Mouse (Mus musculus): Measurements from ENCODE around the gene Syndig1l.

Gene Syndig1l

GRCm38 (mm10) chr12:84698319-84699081 is at the start of gene Syndig1l:
TSS of gene Syndig1l (minus strand) at chr12:84698831.
- peak; percentile 83 for DNase-seq (ENCODE audit: low spot score)

- no peak for DNase-seq (ENCODE audit: low spot score)
Measured at GRCm38 (mm10) chr12:84748134-84748533, 49.5 kb upstream of the Syndig1l start.

GRCm38 (mm10) chr12:84745700-84746099 is 47.1 kb upstream of the Syndig1l start:
- DNase-seq (ENCODE audit: low spot score), result no peak

- DNase-seq (ENCODE audit: low spot score), result no peak
Measured at GRCm38 (mm10) chr12:84743496-84743895, 44.9 kb upstream of the Syndig1l start.

GRCm38 (mm10) chr12:84733366-84733765 is 34.7 kb upstream of the Syndig1l start:
- no peak for DNase-seq (ENCODE audit: low spot score)

GRCm38 (mm10) chr12:84728421-84728820 is 29.8 kb upstream of the Syndig1l start:
- no peak for DNase-seq (ENCODE audit: low spot score)

DNA sequence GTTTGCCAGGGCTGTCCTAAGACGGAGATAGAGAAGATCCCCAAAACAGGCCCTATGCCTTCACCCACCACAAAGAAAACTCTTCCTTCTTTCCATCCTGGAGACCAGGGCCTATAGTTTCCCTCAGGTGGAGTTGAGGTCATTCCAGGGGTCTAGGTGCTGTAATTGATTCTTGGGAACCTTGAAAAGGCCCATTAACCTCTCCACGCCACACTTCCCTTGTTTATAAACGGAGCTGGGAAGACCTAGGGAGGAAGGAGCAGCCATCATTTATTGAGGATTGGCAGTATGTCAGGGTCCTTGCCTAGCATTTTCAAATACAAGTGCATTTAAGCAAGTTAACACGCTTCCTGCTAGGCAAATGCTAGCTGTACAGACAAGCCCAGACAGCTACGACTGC is 28.8 kb upstream of the Syndig1l start:
- no peak for DNase-seq (ENCODE audit: low spot score)

DNA sequence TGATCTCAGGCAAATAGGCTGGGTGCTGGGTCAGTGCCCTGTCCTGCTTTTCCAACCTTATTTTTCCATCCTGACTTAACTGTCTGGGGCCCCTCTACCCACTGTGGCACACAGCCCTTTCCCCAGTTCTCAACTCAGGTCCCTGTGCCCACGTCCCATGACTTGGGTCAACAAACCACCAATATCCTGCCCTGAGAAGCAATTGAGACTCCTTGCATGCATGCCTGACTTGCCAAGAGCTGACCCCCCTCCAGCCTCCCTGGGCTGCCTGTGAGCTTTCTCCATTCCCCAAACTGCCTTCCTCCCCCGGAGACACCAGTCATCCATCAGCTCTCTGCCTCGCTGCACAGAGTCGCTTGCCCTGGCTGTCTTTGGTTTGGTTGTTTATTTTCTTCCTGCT is 28.4 kb upstream of the Syndig1l start:
- DNase-seq (ENCODE audit: low spot score), result no peak

DNA sequence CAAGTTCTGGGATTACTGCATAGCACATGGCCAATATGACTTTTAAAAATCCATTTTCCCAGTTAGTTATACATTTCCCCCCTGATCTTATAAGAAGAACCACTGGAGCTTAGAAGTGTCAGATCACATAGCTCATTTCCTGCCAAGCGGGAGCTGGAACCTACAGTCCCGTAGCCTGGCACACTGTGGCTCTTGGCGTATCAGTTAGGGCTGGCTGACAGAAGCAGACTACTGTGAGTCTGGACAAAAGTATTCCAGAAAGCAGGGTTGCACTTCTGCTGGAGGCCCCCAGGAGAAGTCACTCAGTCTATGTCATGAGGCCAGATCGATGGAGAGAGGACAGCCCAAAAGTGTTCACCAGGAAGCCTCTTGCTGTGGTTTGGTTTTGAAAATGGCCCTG is 27.8 kb upstream of the Syndig1l start:
- DNase-seq (ENCODE audit: low spot score), result no peak

DNA sequence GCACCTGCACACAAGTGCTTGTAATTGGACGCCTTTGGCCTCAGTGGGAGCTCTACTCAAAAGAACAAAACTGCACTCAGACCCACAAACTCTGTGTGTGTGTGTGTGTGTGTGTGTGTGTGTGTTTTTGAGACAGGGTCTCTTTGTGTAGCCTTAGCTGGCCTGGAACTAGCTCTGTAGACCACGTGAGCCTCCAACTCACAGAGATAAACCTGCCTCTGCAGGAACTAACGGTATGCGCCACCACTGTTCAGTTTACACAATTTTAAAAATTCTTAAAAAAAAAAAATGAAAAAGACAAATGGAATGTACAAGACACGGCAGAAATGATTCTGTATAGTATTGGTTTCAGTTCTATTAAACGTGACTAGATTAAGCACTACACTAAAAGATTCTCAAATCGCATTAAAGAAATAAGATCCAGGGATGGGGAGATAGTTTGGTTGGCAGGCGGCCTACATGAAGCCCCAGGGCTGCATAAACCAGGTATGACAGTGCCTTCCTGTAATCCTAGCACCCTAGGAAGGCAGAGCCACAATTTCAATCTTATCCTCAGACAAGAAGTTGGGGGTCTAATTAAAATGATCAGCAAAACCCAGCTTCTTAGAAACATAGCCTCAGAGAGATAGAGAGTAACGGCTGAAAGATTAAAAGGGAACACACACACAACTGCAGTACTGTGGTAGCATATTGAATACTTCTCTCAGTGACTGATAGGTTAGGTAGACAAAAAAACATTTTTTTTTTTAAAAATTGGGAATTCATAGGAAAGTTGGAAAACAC is 20.0 kb upstream of the Syndig1l start:
- DNase-seq (ENCODE audit: low spot score), result no peak

- DNase-seq (ENCODE audit: low spot score), result no peak
Measured at GRCm38 (mm10) chr12:84714578-84714977, 15.9 kb upstream of the Syndig1l start.

DNA sequence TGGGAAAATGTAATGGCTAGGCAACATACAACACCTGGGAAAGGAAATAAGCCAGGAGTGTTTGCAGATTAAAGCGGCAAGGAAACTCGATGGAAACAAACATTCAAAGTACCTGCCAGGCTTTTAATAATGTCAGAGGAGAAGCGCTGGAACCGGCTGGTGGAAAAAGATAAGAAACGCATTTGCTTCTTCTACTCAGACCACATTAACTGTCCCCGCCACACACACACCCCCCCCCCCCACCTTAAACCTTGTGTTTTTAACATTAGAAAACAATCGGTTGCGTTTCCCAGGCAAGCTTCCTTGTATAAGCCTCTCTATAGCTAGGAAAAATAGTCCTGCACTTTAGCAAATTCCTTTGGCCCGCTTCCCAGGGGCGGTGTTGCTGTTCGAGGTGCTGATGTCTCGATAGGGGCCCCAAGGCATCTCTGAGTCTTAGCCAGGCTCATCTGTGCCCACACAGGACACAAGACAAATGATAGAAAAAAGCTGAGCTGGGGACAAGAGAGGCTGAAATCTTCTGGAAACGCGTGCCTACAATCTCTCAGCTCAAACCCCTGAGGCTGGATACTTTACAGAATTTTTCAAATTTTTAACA is 11.3 kb upstream of the Syndig1l start:
- DNase-seq (ENCODE audit: low spot score), result peak; percentile 24

DNA sequence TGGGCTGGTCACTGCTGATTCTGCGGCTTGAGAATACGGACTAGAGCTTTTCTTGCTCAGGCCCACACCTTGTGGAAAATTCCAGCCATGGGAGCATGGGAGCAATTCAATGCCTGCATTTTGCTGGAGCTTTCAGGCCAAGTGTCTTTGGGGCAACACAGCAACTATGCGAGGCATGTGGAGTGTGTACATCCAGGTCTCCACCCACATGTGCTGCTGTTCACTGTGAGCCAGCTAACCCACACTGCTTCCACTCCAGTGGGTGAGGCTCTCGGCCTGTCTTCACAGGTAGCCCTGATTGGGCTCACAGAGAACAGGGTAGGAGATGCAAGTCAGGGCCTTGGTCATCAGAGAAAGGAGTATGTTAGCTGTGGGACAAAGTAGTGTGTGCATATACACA is 9.2 kb upstream of the Syndig1l start:
- DNase-seq (ENCODE audit: low spot score), result no peak

GRCm38 (mm10) chr12:84706886-84707285 is 8.3 kb upstream of the Syndig1l start:
- no peak for DNase-seq (ENCODE audit: low spot score)

DNA sequence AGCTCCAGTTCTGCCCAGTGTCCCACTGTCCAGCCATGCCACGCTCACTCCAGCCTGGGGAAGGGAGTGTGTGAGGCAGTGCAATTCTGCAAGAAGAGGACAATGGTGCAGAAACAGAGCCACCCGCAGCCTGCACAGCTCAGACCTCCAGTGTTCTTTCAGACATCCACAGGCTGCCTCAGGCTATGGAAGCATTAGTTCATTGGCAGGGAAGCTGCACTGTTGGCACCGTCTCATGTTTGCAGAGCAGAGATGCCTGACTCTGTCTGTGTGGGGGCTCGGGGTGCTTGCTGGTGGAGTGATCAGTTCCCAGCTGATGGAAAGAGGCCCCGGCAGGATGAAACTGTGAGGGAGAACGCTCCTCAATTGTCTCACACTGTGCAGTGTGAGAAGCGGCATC is 4.0 kb upstream of the Syndig1l start:
- DNase-seq (ENCODE audit: low spot score), result no peak

DNA sequence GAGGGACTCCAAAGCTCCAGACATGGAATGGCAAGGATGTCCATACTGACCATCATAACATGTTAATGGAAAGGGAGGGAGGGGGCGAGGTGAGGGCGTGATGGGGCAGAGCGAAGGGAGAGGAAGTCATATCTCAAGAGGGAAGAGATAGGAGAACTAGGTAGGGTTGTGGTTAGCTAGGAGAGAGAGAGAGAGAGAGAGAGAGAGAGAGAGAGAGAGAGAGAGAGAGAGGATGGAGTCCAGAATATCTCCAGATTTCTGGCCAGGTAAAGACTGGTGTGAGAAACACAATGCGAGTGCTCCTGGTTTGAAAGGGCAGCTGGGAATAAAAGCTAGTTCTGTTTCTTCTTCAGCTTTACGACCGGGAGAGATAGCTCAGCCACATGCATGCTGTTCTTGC is 6.5 kb downstream of the Syndig1l start:
- no peak for DNase-seq (ENCODE audit: low spot score)

DNA sequence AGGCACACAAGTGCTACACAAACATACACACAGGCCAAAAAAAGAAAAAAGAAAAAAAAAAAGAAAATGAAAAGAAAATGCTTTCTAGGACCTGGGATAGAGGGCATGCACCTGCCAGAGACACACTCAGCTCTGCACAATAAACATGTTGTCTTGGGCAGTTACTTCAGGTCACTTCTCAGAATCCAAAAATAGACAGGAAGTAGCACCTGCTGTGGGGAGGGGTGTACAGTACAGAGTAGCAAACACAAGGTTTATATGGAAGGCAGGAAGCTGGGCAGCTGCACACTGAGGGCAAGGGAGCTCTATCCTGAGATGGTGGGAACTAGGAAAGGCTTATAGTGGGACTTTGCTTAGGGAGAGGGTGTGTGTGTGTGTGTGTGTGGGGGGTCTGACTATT is 7.3 kb downstream of the Syndig1l start:
- no peak for DNase-seq (ENCODE audit: low spot score)

GRCm38 (mm10) chr12:84689051-84689450 is 9.6 kb downstream of the Syndig1l start:
- DNase-seq (ENCODE audit: low spot score), result no peak

GRCm38 (mm10) chr12:84687531-84687930 is 11.1 kb downstream of the Syndig1l start:
- no peak for DNase-seq (ENCODE audit: low spot score)

DNA sequence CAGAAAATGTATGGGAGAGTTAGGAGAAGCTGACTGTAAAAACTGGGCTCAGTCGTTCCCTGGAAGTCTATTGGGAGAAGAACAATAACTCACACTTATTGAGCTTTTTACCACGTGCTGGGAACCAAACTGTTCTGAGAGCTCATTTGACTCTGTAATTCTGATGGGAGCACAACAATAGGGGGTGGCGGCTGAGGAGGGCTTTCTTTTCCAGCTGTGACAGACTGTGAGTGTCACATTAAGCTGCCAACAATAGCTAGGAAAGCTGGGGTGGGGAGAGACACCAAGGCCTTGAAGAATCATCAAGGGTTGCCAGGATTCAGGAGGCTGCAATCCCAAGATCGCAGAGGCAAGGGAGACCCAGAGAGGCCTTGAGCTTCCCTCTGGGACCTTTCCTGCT is 12.5 kb downstream of the Syndig1l start:
- DNase-seq (ENCODE audit: low spot score), result no peak

DNA sequence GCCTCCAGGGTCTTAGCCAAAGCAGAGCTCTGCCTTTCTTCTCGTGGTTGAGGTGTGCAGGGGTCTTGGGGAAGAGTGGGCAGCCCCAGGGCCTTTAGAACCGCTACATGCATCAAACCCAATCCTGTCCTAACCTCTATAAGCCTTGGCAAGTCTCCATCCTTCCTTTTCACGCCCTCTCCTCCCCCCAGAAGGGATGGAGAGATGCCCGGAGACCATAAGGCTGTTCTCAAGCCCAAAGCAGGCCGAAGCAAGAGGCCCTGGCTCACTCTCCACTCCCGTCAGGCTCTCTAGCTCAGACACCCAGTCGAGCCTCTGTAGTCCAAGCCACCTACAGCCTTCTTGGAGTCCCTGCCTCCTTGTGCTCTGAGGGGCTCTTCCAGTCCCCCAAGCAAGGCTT is 14.1 kb downstream of the Syndig1l start:
- DNase-seq (ENCODE audit: low spot score), result no peak

- no peak for DNase-seq (ENCODE audit: low spot score)
Measured at GRCm38 (mm10) chr12:84676011-84676410, 22.6 kb downstream of the Syndig1l start.

Measured in embryo, embryonic 10 days (tissue).